Comparison of ENCODE assay signal across 9 mouse cellular contexts in the genomic region with DNA sequence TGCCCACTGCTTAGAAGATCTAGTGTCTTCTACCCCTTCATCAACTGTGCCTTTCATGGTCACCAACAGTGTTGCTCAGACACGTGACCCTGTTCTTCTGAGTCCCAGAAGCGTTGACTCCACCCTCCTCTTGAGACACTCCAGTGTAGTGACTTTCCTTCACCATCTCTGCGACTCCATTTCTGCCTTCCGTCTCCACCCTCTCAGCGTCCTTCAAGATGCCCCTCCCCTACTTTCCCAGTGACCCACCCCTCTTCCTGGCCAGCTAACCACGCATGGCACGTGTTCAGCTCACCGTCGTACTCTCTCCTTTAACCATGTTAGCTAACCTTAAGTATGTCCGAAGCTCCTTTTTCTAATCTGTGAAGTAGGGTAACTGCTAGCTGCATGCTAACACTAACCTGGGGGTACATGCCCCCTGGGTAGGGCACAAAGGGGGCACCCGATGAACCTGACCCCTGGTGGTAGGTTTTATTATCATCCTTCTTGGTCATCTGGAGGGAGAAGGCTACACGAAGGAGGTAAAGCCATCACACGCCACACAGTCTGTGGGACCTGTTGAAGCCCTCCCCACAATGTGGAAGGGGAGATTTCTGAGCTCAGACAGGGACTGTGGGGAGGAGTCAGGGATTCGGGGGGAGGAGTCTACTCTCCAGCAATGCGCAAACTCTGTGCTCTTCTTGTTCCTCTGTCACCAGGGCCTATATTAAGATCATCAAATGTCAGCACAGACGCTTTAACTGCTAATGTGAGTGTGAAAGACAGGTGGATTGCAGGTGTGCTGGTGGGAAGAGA.
DNase-seq lines count a peak whose midpoint lies in the region; ATAC-seq and TF ChIP-seq lines count a peak whose summit lies in the region.
"Had no signal": no experiment of that assay in that cellular context is flagged by ENCODE, and none has a peak within 500 bp of the region (broad histone marks: within the 10 kb centered on the region; RNA-seq: fewer than 3 reads in every experiment).

No protein-coding gene starts in this region.

- ATAC-seq in heart, embryonic 13.5 days (ENCODE audit: extremely low read depth, insufficient number of reproducible peaks, low FRiP score, low TSS enrichment): no peak
- ATAC-seq in hindbrain, embryonic 14.5 days (ENCODE audit: low FRiP score): no peak; the same call in 1 of the 2 replicates
- 0 out of 2 replicates have a peak, but pooled peaks have one; percentile 39 for ATAC-seq in midbrain, embryonic 12.5 days (ENCODE audit: low FRiP score, low read depth)
- no peak for ATAC-seq in megakaryocyte progenitor cell, adult 5-6 weeks (replicated peaks; ENCODE audit: poor library complexity)
- ATAC-seq: intestine, postnatal 0 days had no signal

- peaks cover 35% of the 10 kb centered on the region for H3K4me1 ChIP-seq in heart, embryonic 13.5 days
- peaks cover 23% of the 10 kb centered on the region for H3K4me1 ChIP-seq in hindbrain, embryonic 14.5 days (replicated peaks; ENCODE audit: control insufficient read depth, insufficient read depth, low read length)
- peaks cover 26% of the 10 kb centered on the region for H3K4me1 ChIP-seq in midbrain, embryonic 12.5 days
- no peaks in the 10 kb centered on the region for H3K4me1 ChIP-seq in cerebellum, adult 2 months (ENCODE audit: control insufficient read depth, insufficient read depth, low read length)

- no peak for TF ChIP-seq POLR2A in cerebellum, adult 2 months (IDR thresholded peaks at IDR 0.05; ENCODE audit: borderline replicate concordance, insufficient read depth, low read length)

- 0 out of 2 replicates have a peak, but pooled peaks cover 4% of the 10 kb centered on the region for H3K27me3 ChIP-seq in heart, embryonic 13.5 days (replicated peaks)
- H3K27me3 ChIP-seq in hindbrain, embryonic 14.5 days (ENCODE audit: control insufficient read depth, insufficient read depth, low read length): no peaks in the 10 kb centered on the region
- H3K27me3 ChIP-seq in midbrain, embryonic 12.5 days: peaks cover 17% of the 10 kb centered on the region
- H3K27me3 ChIP-seq in cerebellum, adult 2 months (ENCODE audit: control insufficient read depth, insufficient read depth, low read length): no peaks in the 10 kb centered on the region

- no peak overlapping the region for H3K27ac ChIP-seq in heart, embryonic 13.5 days (replicated peaks)
- H3K27ac ChIP-seq in hindbrain, embryonic 14.5 days: peak overlapping the region; percentile 16; the same call in 1 of the 2 replicates
- 0 out of 2 replicates have a peak overlapping the region, but pooled peaks have one; percentile 35 for H3K27ac ChIP-seq in midbrain, embryonic 12.5 days (replicated peaks)
- H3K27ac ChIP-seq in cerebellum, adult 2 months (ENCODE audit: insufficient read depth, low read length): no peak overlapping the region

- H3K9me3 ChIP-seq in heart, embryonic 13.5 days: peaks cover 2% of the 10 kb centered on the region; the same call in 1 of the 2 replicates
- H3K9me3 ChIP-seq in hindbrain, embryonic 14.5 days (ENCODE audit: control insufficient read depth, low read length): 0 out of 2 replicates have a peak, but pooled peaks cover 3% of the 10 kb centered on the region
- peaks cover 3% of the 10 kb centered on the region; the same call in 1 of the 2 replicates for H3K9me3 ChIP-seq in midbrain, embryonic 12.5 days

- 59% methylated on average over 16 of the region's 16 CpGs for WGBS in heart, embryonic 13.5 days
- WGBS in hindbrain, embryonic 14.5 days: 79% methylated on average over 16 of the region's 16 CpGs
- 82% methylated on average over 16 of the region's 16 CpGs for WGBS in midbrain, embryonic 12.5 days
- 75% methylated on average over 16 of the region's 16 CpGs for WGBS in cerebellum, adult 2 months

- DNase-seq in heart, adult 9 months (ENCODE audit: low spot score in 2 of 2): no peak
- peak; percentile 82 for DNase-seq in MN1 (ENCODE audit: low spot score)
- no peak for DNase-seq in hindbrain, embryonic 14.5 days (ENCODE audit: low spot score)
- no peak for DNase-seq in cerebellum, adult 2 months
- no peak for DNase-seq in left cerebral cortex, adult 8-10 months (ENCODE audit: low spot score in 2 of 2)

- H3K4me3 ChIP-seq in heart, embryonic 13.5 days: no peak overlapping the region
- no peak overlapping the region for H3K4me3 ChIP-seq in hindbrain, embryonic 14.5 days (replicated peaks; ENCODE audit: low read length)
- no peak overlapping the region for H3K4me3 ChIP-seq in midbrain, embryonic 12.5 days
- H3K4me3 ChIP-seq in cerebellum, adult 2 months (replicated peaks; ENCODE audit: insufficient read depth, low read depth, low read length): no peak overlapping the region

- peak overlapping the region; percentile 32 for H3K4me2 ChIP-seq in heart, embryonic 13.5 days
- no peak overlapping the region for H3K4me2 ChIP-seq in hindbrain, embryonic 14.5 days (replicated peaks)
- no peak overlapping the region for H3K4me2 ChIP-seq in midbrain, embryonic 12.5 days (replicated peaks)

- H3K9ac ChIP-seq in heart, embryonic 13.5 days: no peak overlapping the region
- H3K9ac ChIP-seq in hindbrain, embryonic 14.5 days: no peak overlapping the region
- no peak overlapping the region for H3K9ac ChIP-seq in midbrain, embryonic 12.5 days (replicated peaks)

- TF ChIP-seq CTCF in cerebellum, adult 2 months (IDR thresholded peaks at IDR 0.05; ENCODE audit: borderline replicate concordance, insufficient read depth, low read depth, low read length): no peak

- no peaks in the 10 kb centered on the region for H3K36me3 ChIP-seq in heart, embryonic 13.5 days
- no peaks in the 10 kb centered on the region for H3K36me3 ChIP-seq in hindbrain, embryonic 14.5 days (replicated peaks; ENCODE audit: control insufficient read depth, insufficient read depth)
- no peaks in the 10 kb centered on the region for H3K36me3 ChIP-seq in midbrain, embryonic 12.5 days

Comparison
In these comparisons a context has a peak if more than half of its experiments do, and no peak if none do; other contexts are left out.
1. H3K27ac ChIP-seq: peak in hindbrain, embryonic 14.5 days (single experiment) and midbrain, embryonic 12.5 days (single experiment); none in heart, embryonic 13.5 days (single experiment) and cerebellum, adult 2 months (single experiment).